Mouse (Mus musculus): ENCODE results near the gene Psmb3. TPM values are rescaled to one million over a fixed set of nuclear protein-coding genes. Genes with fewer than 3 reads are reported as not detected.

Psmb3 gene
- polyA plus RNA-seq, 1 experiment from 2014 or later = 247 TPM

GRCm38 (mm10) chr11:97661648-97662133 is 41.5 kb upstream of the Psmb3 start:
- WGBS (ENCODE audit: insufficient replicate concordance) = 2% methylated on average over 20 of the region's 20 CpGs
- H3K36me3 ChIP-seq (replicated peaks) = no peaks in the 10 kb centered on the region
- peak overlapping the region; percentile 75 for H3K4me2 ChIP-seq
- H3K9me3 ChIP-seq (replicated peaks) = no peaks in the 10 kb centered on the region
- peaks cover 43% of the 10 kb centered on the region for H3K4me1 ChIP-seq (replicated peaks)
- ATAC-seq (ENCODE audit: insufficient read depth) = no peak
- no peak overlapping the region for H3K27ac ChIP-seq (replicated peaks)
- H3K27me3 ChIP-seq = peaks cover 83% of the 10 kb centered on the region
- no peak overlapping the region for H3K9ac ChIP-seq
- H3K4me3 ChIP-seq (replicated peaks) = peak overlapping the region; percentile 60

- Histone ChIP-seq H3K27ac (replicated peaks) (no peak overlapping the region), H3K36me3 (replicated peaks) (no peaks in the 10 kb centered on the region), H3K27me3 (peaks cover 89% of the 10 kb centered on the region), H3K4me2 (peak overlapping the region; percentile 75), H3K9ac (no peak overlapping the region), H3K4me1 (replicated peaks) (peaks cover 43% of the 10 kb centered on the region), H3K9me3 (replicated peaks) (no peaks in the 10 kb centered on the region), H3K4me3 (replicated peaks) (peak overlapping the region; percentile 60)
- 2% methylated on average over 21 of the region's 21 CpGs for WGBS (ENCODE audit: insufficient replicate concordance)
- no peak for ATAC-seq (ENCODE audit: insufficient read depth)
Measured at GRCm38 (mm10) chr11:97662207-97662892, 40.8 kb upstream of the Psmb3 start.

DNA sequence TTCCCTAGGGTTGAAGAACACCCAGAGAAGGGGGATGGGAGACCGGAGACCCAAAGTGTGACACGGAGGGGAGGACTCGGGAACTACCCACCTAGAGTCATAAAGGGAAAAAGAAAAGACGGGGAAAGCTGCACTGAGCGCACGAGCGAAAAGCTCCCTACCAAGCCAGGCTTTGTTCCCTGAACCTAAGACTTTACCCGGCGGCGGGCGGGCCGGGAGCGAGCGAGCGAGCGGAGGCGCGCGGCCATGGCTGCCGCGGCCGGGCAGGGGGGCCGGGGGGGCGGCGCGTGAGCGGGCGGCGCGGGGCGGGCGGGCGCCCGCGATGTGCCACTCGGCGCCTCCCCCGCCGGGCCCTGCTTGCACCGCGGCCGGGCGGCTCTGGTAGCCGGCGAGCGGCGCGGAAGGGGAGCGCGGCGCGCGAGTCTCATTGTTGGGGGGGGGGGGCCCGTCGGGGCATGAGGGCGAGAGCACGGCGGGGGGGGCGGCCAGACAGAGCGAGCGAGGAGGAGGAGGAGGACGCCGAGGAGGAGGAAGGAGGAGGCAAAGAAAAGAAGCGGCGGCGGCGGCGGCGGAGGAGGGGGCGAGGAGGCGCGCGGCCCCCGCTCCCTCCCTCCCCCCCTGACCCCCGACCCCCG is 40.2 kb upstream of the Psmb3 start, which contains the start of gene Mllt6:
Gene Mllt6 (plus strand): TSS at position 522 of the 635 bp plus-strand sequence.
- H3K9me3 ChIP-seq (replicated peaks) = no peaks in the 10 kb centered on the region
- no peak for ATAC-seq (ENCODE audit: insufficient read depth)
- H3K9ac ChIP-seq = peak within 1 kb of the TSS; percentile 37; the same call in 1 of the 2 replicates
- H3K27ac ChIP-seq (replicated peaks) = no peak within 1 kb of the TSS
- no peaks in the 10 kb centered on the region for H3K36me3 ChIP-seq (replicated peaks)
- under 1% methylated on average over 52 of the region's 76 CpGs for WGBS (ENCODE audit: insufficient replicate concordance)
- peaks cover 89% of the 10 kb centered on the region for H3K27me3 ChIP-seq
- peak within 1 kb of the TSS; percentile 60 for H3K4me3 ChIP-seq (replicated peaks)
- H3K4me2 ChIP-seq = peak within 1 kb of the TSS; percentile 75
- peaks cover 43% of the 10 kb centered on the region for H3K4me1 ChIP-seq (replicated peaks)

GRCm38 (mm10) chr11:97663528-97664338 is 39.5 kb upstream of the Psmb3 start:
- Histone ChIP-seq H3K36me3 (replicated peaks) (no peaks in the 10 kb centered on the region), H3K9me3 (replicated peaks) (no peaks in the 10 kb centered on the region), H3K27me3 (peaks cover 83% of the 10 kb centered on the region), H3K27ac (replicated peaks) (no peak overlapping the region), H3K4me2 (peak overlapping the region; percentile 75), H3K9ac (peak overlapping the region; percentile 37; the same call in 1 of the 2 replicates), H3K4me1 (replicated peaks) (peaks cover 41% of the 10 kb centered on the region), H3K4me3 (replicated peaks) (peak overlapping the region; percentile 60)
- WGBS (ENCODE audit: insufficient replicate concordance) = under 1% methylated on average over 43 of the region's 57 CpGs
- ATAC-seq (ENCODE audit: insufficient read depth) = no peak

DNA sequence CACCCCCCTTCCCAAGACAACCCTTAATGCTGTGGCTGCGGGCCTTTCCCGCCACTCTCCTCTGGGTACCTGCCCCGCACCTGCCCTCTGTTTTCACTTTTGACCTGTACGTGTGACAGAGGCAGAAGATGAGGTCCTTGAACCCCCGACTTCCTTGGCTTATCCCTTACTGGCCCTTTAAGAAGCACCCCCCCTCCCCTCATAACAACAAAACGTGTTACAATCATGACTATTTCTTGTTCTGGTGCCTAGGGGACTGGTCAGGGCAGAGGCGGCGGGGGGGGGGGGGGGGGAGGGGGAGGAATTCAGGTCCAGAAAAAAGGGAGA is 38.9 kb upstream of the Psmb3 start:
- Histone ChIP-seq H3K27me3 (peaks cover 82% of the 10 kb centered on the region), H3K36me3 (replicated peaks) (no peaks in the 10 kb centered on the region), H3K9ac (no peak overlapping the region), H3K4me2 (peak overlapping the region; percentile 75), H3K9me3 (replicated peaks) (no peaks in the 10 kb centered on the region), H3K4me3 (replicated peaks) (peak overlapping the region; percentile 60), H3K4me1 (replicated peaks) (peaks cover 35% of the 10 kb centered on the region), H3K27ac (replicated peaks) (no peak overlapping the region)
- ATAC-seq (ENCODE audit: insufficient read depth) = no peak
- 2% methylated on average over 6 of the region's 8 CpGs for WGBS (ENCODE audit: insufficient replicate concordance)

GRCm38 (mm10) chr11:97664771-97665240 is 38.4 kb upstream of the Psmb3 start:
- 24% methylated on average over 6 of the region's 6 CpGs for WGBS (ENCODE audit: insufficient replicate concordance)
- no peaks in the 10 kb centered on the region for H3K9me3 ChIP-seq (replicated peaks)
- H3K9ac ChIP-seq = no peak overlapping the region
- H3K4me3 ChIP-seq (replicated peaks) = no peak overlapping the region
- no peaks in the 10 kb centered on the region for H3K36me3 ChIP-seq (replicated peaks)
- H3K27me3 ChIP-seq = peaks cover 77% of the 10 kb centered on the region
- H3K4me2 ChIP-seq = 0 out of 2 replicates have a peak overlapping the region, but pooled peaks have one; percentile 75
- H3K27ac ChIP-seq (replicated peaks) = no peak overlapping the region
- no peak for ATAC-seq (ENCODE audit: insufficient read depth)
- peaks cover 34% of the 10 kb centered on the region for H3K4me1 ChIP-seq (replicated peaks)

DNA sequence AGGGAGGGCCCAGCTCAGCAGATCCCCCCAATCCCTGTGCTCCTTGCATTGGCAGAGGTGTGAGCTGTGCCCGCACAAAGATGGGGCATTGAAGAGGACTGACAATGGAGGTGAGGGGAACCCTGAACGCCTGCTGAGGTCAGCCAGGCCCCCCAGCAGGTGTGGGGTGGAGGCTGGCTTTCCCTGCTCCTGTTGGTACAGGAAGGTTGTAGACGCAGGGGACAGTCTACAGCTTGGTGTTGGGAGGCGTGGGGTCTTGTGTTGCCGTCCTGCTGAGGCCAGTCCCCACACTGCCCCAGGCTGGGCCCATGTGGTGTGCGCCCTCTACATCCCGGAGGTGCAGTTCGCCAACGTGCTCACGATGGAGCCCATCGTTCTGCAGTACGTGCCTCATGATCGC is 37.8 kb upstream of the Psmb3 start:
- peaks cover 71% of the 10 kb centered on the region for H3K27me3 ChIP-seq
- no peak overlapping the region for H3K4me3 ChIP-seq (replicated peaks)

DNA sequence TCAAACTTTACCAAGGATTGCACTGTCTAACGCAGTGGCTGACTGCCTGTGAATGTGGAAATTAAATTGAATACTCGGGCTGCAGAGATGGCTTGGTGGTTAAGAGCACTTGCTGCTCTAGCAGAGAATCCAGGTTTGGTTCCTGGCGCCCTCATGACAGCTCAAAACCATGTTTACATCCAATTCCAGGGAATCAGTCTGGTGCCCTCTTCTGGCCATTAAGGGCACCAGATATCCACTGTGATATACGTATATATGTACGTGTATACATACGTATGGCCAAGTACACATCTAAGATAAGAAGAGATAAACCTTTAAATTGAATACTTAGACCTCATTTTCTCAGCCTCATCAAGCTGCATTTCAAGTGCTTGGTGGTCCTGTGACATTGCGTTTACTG is 37.0 kb upstream of the Psmb3 start:
- Histone ChIP-seq H3K9me3 (replicated peaks) (no peaks in the 10 kb centered on the region), H3K4me1 (replicated peaks) (peaks cover 27% of the 10 kb centered on the region), H3K27me3 (peaks cover 63% of the 10 kb centered on the region), H3K4me2 (no peak overlapping the region), H3K4me3 (replicated peaks) (no peak overlapping the region), H3K36me3 (replicated peaks) (no peaks in the 10 kb centered on the region), H3K9ac (no peak overlapping the region), H3K27ac (replicated peaks) (no peak overlapping the region)
- WGBS (ENCODE audit: insufficient replicate concordance) = 68% methylated on average over 7 of the region's 7 CpGs
- no peak for ATAC-seq (ENCODE audit: insufficient read depth)

More for the DNA sequence above, 37.8 kb upstream of the Psmb3 start:
- H3K4me1 ChIP-seq (replicated peaks) = peaks cover 35% of the 10 kb centered on the region
- H3K9ac ChIP-seq = no peak overlapping the region
- ATAC-seq (ENCODE audit: insufficient read depth) = no peak
- no peaks in the 10 kb centered on the region for H3K36me3 ChIP-seq (replicated peaks)
- H3K27ac ChIP-seq (replicated peaks) = no peak overlapping the region
- H3K9me3 ChIP-seq (replicated peaks) = no peaks in the 10 kb centered on the region
- H3K4me2 ChIP-seq = no peak overlapping the region
- 82% methylated on average over 13 of the region's 13 CpGs for WGBS (ENCODE audit: insufficient replicate concordance)

DNA sequence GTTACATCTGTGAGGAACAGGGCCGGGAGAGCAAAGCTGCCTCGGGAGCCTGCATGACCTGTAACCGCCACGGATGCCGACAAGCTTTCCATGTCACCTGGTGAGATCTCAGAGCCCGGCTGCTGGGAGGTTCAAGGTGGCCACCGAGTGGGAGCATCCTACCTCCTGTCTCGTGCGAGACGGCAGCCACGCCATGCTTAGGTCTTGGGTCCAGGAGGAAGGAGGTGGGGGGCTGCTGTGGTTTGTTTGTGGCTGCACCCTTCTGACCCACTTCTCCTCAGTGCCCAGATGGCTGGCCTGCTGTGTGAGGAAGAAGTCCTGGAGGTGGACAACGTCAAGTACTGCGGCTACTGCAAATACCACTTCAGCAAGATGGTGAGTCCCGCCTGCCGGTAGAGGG is 36.4 kb upstream of the Psmb3 start:
- H3K27me3 ChIP-seq = peaks cover 57% of the 10 kb centered on the region
- WGBS (ENCODE audit: insufficient replicate concordance) = 60% methylated on average over 15 of the region's 15 CpGs
- no peak overlapping the region for H3K4me3 ChIP-seq (replicated peaks)
- H3K9me3 ChIP-seq (replicated peaks) = no peaks in the 10 kb centered on the region
- H3K27ac ChIP-seq (replicated peaks) = no peak overlapping the region
- peaks cover 21% of the 10 kb centered on the region for H3K4me1 ChIP-seq (replicated peaks)
- ATAC-seq (ENCODE audit: insufficient read depth) = no peak
- H3K9ac ChIP-seq = no peak overlapping the region
- H3K4me2 ChIP-seq = no peak overlapping the region
- no peaks in the 10 kb centered on the region for H3K36me3 ChIP-seq (replicated peaks)

GRCm38 (mm10) chr11:97668160-97668559 is 35.0 kb upstream of the Psmb3 start:
- no peak for ATAC-seq (ENCODE audit: insufficient read depth)

DNA sequence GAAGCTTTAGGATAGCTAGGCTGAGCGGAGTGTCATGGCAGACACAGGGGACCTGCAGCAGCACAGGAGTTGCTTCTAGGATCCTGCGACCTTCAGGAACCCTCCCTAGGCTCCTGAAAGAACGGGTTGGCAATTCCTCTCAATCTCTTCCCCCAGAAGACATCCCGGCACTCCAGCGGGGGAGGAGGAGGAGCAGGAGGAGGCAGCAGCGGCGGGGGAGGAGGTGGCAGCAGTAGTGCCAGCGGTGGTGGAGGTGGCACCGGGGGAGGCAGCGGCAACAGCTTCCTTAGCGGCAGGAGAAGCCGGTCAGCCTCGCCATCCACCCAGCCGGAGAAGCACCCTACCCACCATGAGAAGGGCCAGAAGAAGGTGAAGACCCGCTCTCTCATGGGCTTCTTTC is 33.9 kb upstream of the Psmb3 start:
- Histone ChIP-seq H3K36me3 (replicated peaks) (no peaks in the 10 kb centered on the region), H3K4me1 (replicated peaks) (peaks cover 9% of the 10 kb centered on the region; the same call in 1 of the 2 replicates), H3K9me3 (replicated peaks) (no peaks in the 10 kb centered on the region), H3K4me2 (no peak overlapping the region), H3K4me3 (replicated peaks) (no peak overlapping the region), H3K27me3 (peaks cover 33% of the 10 kb centered on the region), H3K9ac (no peak overlapping the region), H3K27ac (replicated peaks) (no peak overlapping the region)
- ATAC-seq (ENCODE audit: insufficient read depth) = no peak
- WGBS (ENCODE audit: insufficient replicate concordance) = 70% methylated on average over 15 of the region's 15 CpGs

More at GRCm38 (mm10) chr11:97668160-97668559, 35.0 kb upstream of the Psmb3 start:
- no peaks in the 10 kb centered on the region for H3K36me3 ChIP-seq (replicated peaks)
- no peak overlapping the region for H3K4me3 ChIP-seq (replicated peaks)
- no peak overlapping the region for H3K4me2 ChIP-seq
- WGBS (ENCODE audit: insufficient replicate concordance) = 69% methylated on average over 7 of the region's 7 CpGs
- H3K9ac ChIP-seq = no peak overlapping the region
- peaks cover 44% of the 10 kb centered on the region for H3K27me3 ChIP-seq
- no peaks in the 10 kb centered on the region for H3K9me3 ChIP-seq (replicated peaks)
- no peak overlapping the region for H3K27ac ChIP-seq (replicated peaks)
- peaks cover 13% of the 10 kb centered on the region; the same call in 1 of the 2 replicates for H3K4me1 ChIP-seq (replicated peaks)
